Mouse (Mus musculus) heart, embryonic 16.5 days (tissue): ENCODE results near the gene Trdn. TPM values are rescaled to one million over a fixed set of nuclear protein-coding genes. Genes with fewer than 3 reads are reported as not detected.

Experiments used
- ATAC-seq: fragments of 200-750 bp; cut with Nextera tagmentation; replicated peaks from 2 replicates; pipeline ENCODE4 v1.8.0; 2017; ENCODE audit warnings: moderate number of reproducible peaks; ENCODE audit not compliant: insufficient read depth, low FRiP score; ENCODE audit errors: extremely low read depth
- H3K27ac ChIP-seq: fragments of 300-500 bp; sonication (generic); 2 replicates; pipeline ENCODE4 v1.5.1; 2014; ENCODE audit warnings: mild to moderate bottlenecking, low read length, control low read depth, moderate library complexity
- H3K27me3 ChIP-seq: fragments of 300-500 bp; sonication (generic); 2 replicates; pipeline ENCODE4 v1.6.1; 2014; ENCODE audit warnings: low read length, mixed read lengths; ENCODE audit not compliant: control insufficient read depth, insufficient read depth
- H3K36me3 ChIP-seq: fragments of 300-500 bp; sonication (generic); 2 replicates; pipeline ENCODE4 v1.6.1; 2014; ENCODE audit not compliant: control insufficient read depth, insufficient read depth
- H3K4me1 ChIP-seq: fragments of 300-500 bp; sonication (generic); 2 replicates; pipeline ENCODE4 v1.6.1; 2014; ENCODE audit warnings: low read length, mixed read lengths; ENCODE audit not compliant: control insufficient read depth, insufficient read depth
- H3K4me2 ChIP-seq: fragments of 300-500 bp; sonication (generic); 2 replicates; pipeline ENCODE4 v1.6.1; 2014; ENCODE audit warnings: low read depth, mild to moderate bottlenecking, control low read depth, low read length
- H3K4me3 ChIP-seq: fragments of 300-500 bp; sonication (generic); 2 replicates; pipeline ENCODE4 v1.5.1; 2014; ENCODE audit warnings: mild to moderate bottlenecking, control low read depth, low read length
- H3K9ac ChIP-seq: fragments of 300-500 bp; sonication (generic); 2 replicates; pipeline ENCODE4 v1.6.1; 2014; ENCODE audit warnings: low read length, control low read depth
- H3K9me3 ChIP-seq: fragments of 300-500 bp; sonication (generic); replicated peaks from 2 replicates; pipeline ENCODE4 v1.6.1; 2016; ENCODE audit warnings: low read length; ENCODE audit not compliant: control insufficient read depth
- WGBS: fragments of 180-500 bp; shearing (Covaris S2); extraction: QIAGEN DNeasy Blood & Tissue Kit; methylation state at CpG from one replicate; pipeline ENCODE4 v1.1.7; 2014; 5-methylcytosine and 5-hydroxymethylcytosine counted together
- polyA plus RNA-seq: library from polyadenylated mRNA; unstranded; fragments of >200 nt; fragmentation: Nextera tagmentation; extraction: Ambion mirVana; gene quantifications from 2 replicates; pipeline ENCODE4 v1.2.1, GENCODE M21; 2015

Gene Trdn
- polyA plus RNA-seq, 1 experiment from 2014 or later = 267 TPM

- ATAC-seq = peak; percentile 78
- H3K4me3 ChIP-seq = peak overlapping the region; percentile 16; the same call in 1 of the 2 replicates
- H3K4me1 ChIP-seq = no peaks in the 10 kb centered on the region
- H3K9me3 ChIP-seq = no peaks in the 10 kb centered on the region
- peak overlapping the region; percentile 64 for H3K27ac ChIP-seq
- no peaks in the 10 kb centered on the region for H3K36me3 ChIP-seq
- no peaks in the 10 kb centered on the region for H3K27me3 ChIP-seq
- H3K4me2 ChIP-seq = no peak overlapping the region; the same call in 1 of the 2 replicates
- H3K9ac ChIP-seq = no peak overlapping the region
- 18% methylated on average over 1 of the region's 1 CpGs for WGBS
Measured at GRCm38 (mm10) chr10:33256202-33256601, 175.8 kb downstream of the Trdn start.

- peaks cover 4% of the 10 kb centered on the region; the same call in 1 of the 2 replicates for H3K4me1 ChIP-seq
- WGBS = 26% methylated on average over 2 of the region's 2 CpGs
- ATAC-seq = no peak
Measured at GRCm38 (mm10) chr10:33304982-33305381, 224.6 kb downstream of the Trdn start.

GRCm38 (mm10) chr10:33353026-33353425 is 272.7 kb downstream of the Trdn start:
- 81% methylated on average over 1 of the region's 1 CpGs for WGBS
- no peak for ATAC-seq
- Histone ChIP-seq H3K4me1 (no peaks in the 10 kb centered on the region), H3K36me3 (no peaks in the 10 kb centered on the region), H3K9me3 (no peaks in the 10 kb centered on the region), H3K27ac (no peak overlapping the region), H3K27me3 (no peaks in the 10 kb centered on the region), H3K9ac (no peak overlapping the region), H3K4me3 (no peak overlapping the region), H3K4me2 (no peak overlapping the region)

More at GRCm38 (mm10) chr10:33304982-33305381, 224.6 kb downstream of the Trdn start:
- Histone ChIP-seq H3K36me3 (no peaks in the 10 kb centered on the region), H3K4me2 (no peak overlapping the region), H3K4me3 (no peak overlapping the region), H3K9ac (no peak overlapping the region), H3K27ac (no peak overlapping the region), H3K9me3 (no peaks in the 10 kb centered on the region), H3K27me3 (no peaks in the 10 kb centered on the region)

- no peaks in the 10 kb centered on the region for H3K36me3 ChIP-seq
- H3K9ac ChIP-seq = no peak overlapping the region
- ATAC-seq = no peak
- no peaks in the 10 kb centered on the region for H3K27me3 ChIP-seq
- no peaks in the 10 kb centered on the region for H3K9me3 ChIP-seq
- no peak overlapping the region for H3K4me2 ChIP-seq
- no peaks in the 10 kb centered on the region for H3K4me1 ChIP-seq
- H3K4me3 ChIP-seq = no peak overlapping the region
- no peak overlapping the region for H3K27ac ChIP-seq
Measured at GRCm38 (mm10) chr10:33366521-33366920, 286.2 kb downstream of the Trdn start.

- no peak overlapping the region for H3K4me2 ChIP-seq
- H3K9ac ChIP-seq = no peak overlapping the region
- H3K36me3 ChIP-seq = no peaks in the 10 kb centered on the region
- no peak for ATAC-seq
- H3K4me3 ChIP-seq = no peak overlapping the region
- H3K4me1 ChIP-seq = no peaks in the 10 kb centered on the region
- 63% methylated on average over 2 of the region's 2 CpGs for WGBS
- H3K27ac ChIP-seq = no peak overlapping the region
- no peaks in the 10 kb centered on the region for H3K9me3 ChIP-seq
- no peaks in the 10 kb centered on the region for H3K27me3 ChIP-seq
Measured at GRCm38 (mm10) chr10:33370534-33370933, 290.2 kb downstream of the Trdn start.

GRCm38 (mm10) chr10:33375474-33376029 is 295.2 kb downstream of the Trdn start:
- no peak overlapping the region for H3K9ac ChIP-seq
- no peak overlapping the region for H3K4me3 ChIP-seq
- H3K36me3 ChIP-seq = no peaks in the 10 kb centered on the region
- 84% methylated on average over 2 of the region's 2 CpGs for WGBS
- ATAC-seq = no peak
- no peaks in the 10 kb centered on the region for H3K4me1 ChIP-seq
- H3K9me3 ChIP-seq = no peaks in the 10 kb centered on the region
- H3K27ac ChIP-seq = no peak overlapping the region
- no peaks in the 10 kb centered on the region for H3K27me3 ChIP-seq
- no peak overlapping the region for H3K4me2 ChIP-seq

Other genes starting within 250 kb of the Trdn start
- gene Nkain2, start 190.1 kb upstream of the Trdn start, polyA plus RNA-seq = 0.49 and 0.50 TPM in 2 replicates